Mouse (Mus musculus): Measurements from ENCODE around the gene Stac2. TPM values are rescaled to one million over a fixed set of nuclear protein-coding genes. Genes with fewer than 3 reads are reported as not detected.

Gene Stac2
- polyA plus RNA-seq, 1 experiment from 2014 or later = 0.86 TPM

GRCm38 (mm10) chr11:98075195-98075808, 22.0 kb upstream of the Stac2 start:
- Histone ChIP-seq H3K9ac (ENCODE audit: low read length) (no peak overlapping the region; the same call in 1 of the 2 replicates), H3K4me1 (replicated peaks; ENCODE audit: control insufficient read depth, insufficient read depth, low read length) (no peaks in the 10 kb centered on the region), H3K9me3 (ENCODE audit: control insufficient read depth, low read length) (no peaks in the 10 kb centered on the region), H3K4me2 (ENCODE audit: low read depth, low read length, severe bottlenecking) (no peak overlapping the region), H3K36me3 (ENCODE audit: control insufficient read depth, insufficient read depth, low read length) (no peaks in the 10 kb centered on the region), H3K27me3 (ENCODE audit: control insufficient read depth, insufficient read depth, low read length) (no peaks in the 10 kb centered on the region), H3K27ac (ENCODE audit: low read depth, low read length) (no peak overlapping the region), H3K4me3 (ENCODE audit: low read depth, low read length) (no peak overlapping the region)
- ATAC-seq (replicated peaks; ENCODE audit: low FRiP score) = no peak
- peak; percentile 92 for DNase-seq (ENCODE audit: low spot score)
- 22% methylated on average over 13 of the region's 13 CpGs for WGBS

DNA sequence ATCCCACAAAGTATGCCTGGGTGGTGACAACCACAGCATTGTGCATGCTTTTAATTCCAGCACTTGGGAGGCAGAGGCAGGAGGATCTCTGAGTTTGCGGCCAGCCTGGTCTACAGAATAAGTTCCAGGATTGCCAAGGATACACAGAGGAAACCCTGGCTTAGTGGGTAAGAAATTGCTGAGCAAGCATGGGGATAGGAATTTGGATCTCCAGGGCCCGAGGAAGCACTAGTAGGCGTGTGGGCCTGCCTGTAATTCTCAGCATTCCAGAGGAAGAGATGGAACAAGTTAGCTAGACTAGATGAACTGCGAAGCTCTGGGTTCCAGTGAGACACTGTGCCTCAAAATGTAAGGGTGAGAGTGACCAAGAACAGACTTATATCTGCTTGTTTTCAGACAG, 20.2 kb upstream of the Stac2 start:
- H3K9ac ChIP-seq (ENCODE audit: low read length) = no peak overlapping the region
- no peak overlapping the region for H3K4me2 ChIP-seq (ENCODE audit: low read depth, low read length, severe bottlenecking)
- ATAC-seq (replicated peaks; ENCODE audit: low FRiP score) (no peak), DNase-seq (ENCODE audit: low spot score) (no peak)
- H3K9me3 ChIP-seq (ENCODE audit: control insufficient read depth, low read length) = no peaks in the 10 kb centered on the region
- H3K4me3 ChIP-seq (ENCODE audit: low read depth, low read length) = no peak overlapping the region
- H3K4me1 ChIP-seq (replicated peaks; ENCODE audit: control insufficient read depth, insufficient read depth, low read length) = no peaks in the 10 kb centered on the region
- WGBS = 92% methylated on average over 4 of the region's 4 CpGs
- H3K36me3 ChIP-seq (ENCODE audit: control insufficient read depth, insufficient read depth, low read length) = no peaks in the 10 kb centered on the region
- H3K27ac ChIP-seq (ENCODE audit: low read depth, low read length) = no peak overlapping the region
- H3K27me3 ChIP-seq (ENCODE audit: control insufficient read depth, insufficient read depth, low read length) = no peaks in the 10 kb centered on the region

GRCm38 (mm10) chr11:98067255-98067654, 14.0 kb upstream of the Stac2 start:
- DNase-seq (ENCODE audit: low spot score) = no peak
- Histone ChIP-seq H3K4me3 (ENCODE audit: low read depth, low read length) (no peak overlapping the region), H3K27me3 (ENCODE audit: control insufficient read depth, insufficient read depth, low read length) (no peaks in the 10 kb centered on the region), H3K4me1 (replicated peaks; ENCODE audit: control insufficient read depth, insufficient read depth, low read length) (no peaks in the 10 kb centered on the region), H3K9me3 (ENCODE audit: control insufficient read depth, low read length) (no peaks in the 10 kb centered on the region), H3K4me2 (ENCODE audit: low read depth, low read length, severe bottlenecking) (no peak overlapping the region), H3K9ac (ENCODE audit: low read length) (no peak overlapping the region), H3K36me3 (ENCODE audit: control insufficient read depth, insufficient read depth, low read length) (no peaks in the 10 kb centered on the region), H3K27ac (ENCODE audit: low read depth, low read length) (no peak overlapping the region)
- no peak for ATAC-seq (replicated peaks; ENCODE audit: low FRiP score)
- WGBS = 94% methylated on average over 21 of the region's 21 CpGs

GRCm38 (mm10) chr11:98066201-98066600, 12.9 kb upstream of the Stac2 start:
- no peaks in the 10 kb centered on the region for H3K9me3 ChIP-seq (ENCODE audit: control insufficient read depth, low read length)
- H3K4me3 ChIP-seq (ENCODE audit: low read depth, low read length) = no peak overlapping the region
- no peak overlapping the region for H3K27ac ChIP-seq (ENCODE audit: low read depth, low read length)
- no peaks in the 10 kb centered on the region for H3K4me1 ChIP-seq (replicated peaks; ENCODE audit: control insufficient read depth, insufficient read depth, low read length)
- ATAC-seq (replicated peaks; ENCODE audit: low FRiP score) (no peak), DNase-seq (ENCODE audit: low spot score) (no peak)
- H3K4me2 ChIP-seq (ENCODE audit: low read depth, low read length, severe bottlenecking) = no peak overlapping the region
- no peaks in the 10 kb centered on the region for H3K36me3 ChIP-seq (ENCODE audit: control insufficient read depth, insufficient read depth, low read length)
- WGBS = 89% methylated on average over 12 of the region's 12 CpGs
- no peaks in the 10 kb centered on the region for H3K27me3 ChIP-seq (ENCODE audit: control insufficient read depth, insufficient read depth, low read length)
- H3K9ac ChIP-seq (ENCODE audit: low read length) = no peak overlapping the region

- no peaks in the 10 kb centered on the region for H3K36me3 ChIP-seq (ENCODE audit: control insufficient read depth, insufficient read depth, low read length)
- 62% methylated on average over 6 of the region's 6 CpGs for WGBS
- H3K4me1 ChIP-seq (replicated peaks; ENCODE audit: control insufficient read depth, insufficient read depth, low read length) = no peaks in the 10 kb centered on the region
- no peak overlapping the region for H3K4me2 ChIP-seq (ENCODE audit: low read depth, low read length, severe bottlenecking)
- DNase-seq (ENCODE audit: low spot score) = no peak
- ATAC-seq (replicated peaks; ENCODE audit: low FRiP score) = no peak
- H3K9ac ChIP-seq (ENCODE audit: low read length) = no peak overlapping the region
- H3K27ac ChIP-seq (ENCODE audit: low read depth, low read length) = no peak overlapping the region
- no peaks in the 10 kb centered on the region for H3K27me3 ChIP-seq (ENCODE audit: control insufficient read depth, insufficient read depth, low read length)
- no peaks in the 10 kb centered on the region for H3K9me3 ChIP-seq (ENCODE audit: control insufficient read depth, low read length)
- no peak overlapping the region for H3K4me3 ChIP-seq (ENCODE audit: low read depth, low read length)
Measured at GRCm38 (mm10) chr11:98061904-98062562, 8.8 kb upstream of the Stac2 start.

GRCm38 (mm10) chr11:98061441-98061840, 8.2 kb upstream of the Stac2 start:
- DNase-seq (ENCODE audit: low spot score) (no peak), ATAC-seq (replicated peaks; ENCODE audit: low FRiP score) (no peak)
- Histone ChIP-seq H3K4me2 (ENCODE audit: low read depth, low read length, severe bottlenecking) (no peak overlapping the region), H3K4me1 (replicated peaks; ENCODE audit: control insufficient read depth, insufficient read depth, low read length) (no peaks in the 10 kb centered on the region), H3K4me3 (ENCODE audit: low read depth, low read length) (no peak overlapping the region), H3K27ac (ENCODE audit: low read depth, low read length) (no peak overlapping the region), H3K9me3 (ENCODE audit: control insufficient read depth, low read length) (no peaks in the 10 kb centered on the region), H3K27me3 (ENCODE audit: control insufficient read depth, insufficient read depth, low read length) (no peaks in the 10 kb centered on the region), H3K36me3 (ENCODE audit: control insufficient read depth, insufficient read depth, low read length) (no peaks in the 10 kb centered on the region), H3K9ac (ENCODE audit: low read length) (no peak overlapping the region)
- WGBS = 75% methylated on average over 3 of the region's 3 CpGs

GRCm38 (mm10) chr11:98060104-98060692, 6.9 kb upstream of the Stac2 start:
- H3K4me1 ChIP-seq (replicated peaks; ENCODE audit: control insufficient read depth, insufficient read depth, low read length) = no peaks in the 10 kb centered on the region
- no peak overlapping the region for H3K27ac ChIP-seq (ENCODE audit: low read depth, low read length)
- H3K9me3 ChIP-seq (ENCODE audit: control insufficient read depth, low read length) = no peaks in the 10 kb centered on the region
- DNase-seq (ENCODE audit: low spot score) (no peak), ATAC-seq (replicated peaks; ENCODE audit: low FRiP score) (no peak)
- H3K27me3 ChIP-seq (ENCODE audit: control insufficient read depth, insufficient read depth, low read length) = peaks cover 2% of the 10 kb centered on the region; the same call in 1 of the 2 replicates
- 79% methylated on average over 4 of the region's 5 CpGs for WGBS
- no peak overlapping the region for H3K9ac ChIP-seq (ENCODE audit: low read length)
- no peaks in the 10 kb centered on the region for H3K36me3 ChIP-seq (ENCODE audit: control insufficient read depth, insufficient read depth, low read length)
- no peak overlapping the region for H3K4me3 ChIP-seq (ENCODE audit: low read depth, low read length)
- no peak overlapping the region for H3K4me2 ChIP-seq (ENCODE audit: low read depth, low read length, severe bottlenecking)

DNA sequence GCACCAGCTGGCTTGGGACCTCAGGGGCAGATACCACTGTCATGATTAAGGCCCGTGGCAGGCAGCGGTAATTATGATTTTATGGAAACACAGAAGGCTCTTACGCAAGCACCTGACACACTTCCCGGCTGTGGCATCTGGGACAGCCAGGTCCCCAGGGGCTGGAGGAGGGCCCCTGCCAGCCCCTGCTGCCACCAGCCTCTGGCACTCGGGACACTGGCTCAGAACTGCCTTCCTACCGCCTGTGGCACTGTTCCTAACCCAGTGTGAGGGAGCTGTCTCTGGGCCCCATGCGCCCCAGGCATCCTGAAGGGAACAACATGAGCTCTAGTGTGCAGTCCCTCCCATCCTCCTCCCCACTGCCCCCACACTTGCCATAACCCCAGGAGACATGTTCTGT, 6.4 kb upstream of the Stac2 start:
- H3K27ac ChIP-seq (ENCODE audit: low read depth, low read length) = no peak overlapping the region; the same call in 1 of the 2 replicates
- ATAC-seq (replicated peaks; ENCODE audit: low FRiP score) (no peak), DNase-seq (ENCODE audit: low spot score) (no peak)
- no peaks in the 10 kb centered on the region for H3K4me1 ChIP-seq (replicated peaks; ENCODE audit: control insufficient read depth, insufficient read depth, low read length)
- 73% methylated on average over 7 of the region's 7 CpGs for WGBS
- H3K36me3 ChIP-seq (ENCODE audit: control insufficient read depth, insufficient read depth, low read length) = no peaks in the 10 kb centered on the region
- H3K9me3 ChIP-seq (ENCODE audit: control insufficient read depth, low read length) = no peaks in the 10 kb centered on the region
- H3K4me2 ChIP-seq (ENCODE audit: low read depth, low read length, severe bottlenecking) = no peak overlapping the region
- peaks cover 4% of the 10 kb centered on the region; the same call in 1 of the 2 replicates for H3K27me3 ChIP-seq (ENCODE audit: control insufficient read depth, insufficient read depth, low read length)
- H3K9ac ChIP-seq (ENCODE audit: low read length) = no peak overlapping the region
- no peak overlapping the region for H3K4me3 ChIP-seq (ENCODE audit: low read depth, low read length)
